Mouse (Mus musculus) stomach, postnatal 0 days (tissue): ENCODE measurements around the gene Gm17571.

Source experiments
- CTCF ChIP-seq: IDR thresholded peaks from 2 replicates; pipeline ENCODE4 v1.5.1; 2016; ENCODE audit warnings: antibody characterized with exemption, low read depth, mild to moderate bottlenecking, moderate library complexity
- EP300 ChIP-seq: optimal IDR thresholded peaks from 2 replicates; pipeline ENCODE3; 2016; ENCODE audit warnings: antibody characterized with exemption

- TF ChIP-seq CTCF, result no peak
- TF ChIP-seq EP300, result no peak
These were observed 49.0 kb upstream of the Gm17571 start for GRCm38 (mm10) chr9:13495530-13495929.
